Mouse (Mus musculus) lung, postnatal 36 days (tissue): ENCODE results near the gene OR5BS1P.
"Not testable (repeated sequence)": the region's sequence is repeated elsewhere in the genome, so short reads cannot be mapped to it uniquely, and the experiment has no call there.

Source experiments
- DNase-seq: peaks from one replicate; pipeline ENCODE4 v3.0.0; 2022; ENCODE audit warnings: mixed read lengths

The OR5BS1P gene

GRCm38 (mm10) chr15:98469596-98469995 lies at the start of gene OR5BS1P:
Gene OR5BS1P (plus strand): TSS chr15:98469896.
- DNase-seq = no peak

DNA sequence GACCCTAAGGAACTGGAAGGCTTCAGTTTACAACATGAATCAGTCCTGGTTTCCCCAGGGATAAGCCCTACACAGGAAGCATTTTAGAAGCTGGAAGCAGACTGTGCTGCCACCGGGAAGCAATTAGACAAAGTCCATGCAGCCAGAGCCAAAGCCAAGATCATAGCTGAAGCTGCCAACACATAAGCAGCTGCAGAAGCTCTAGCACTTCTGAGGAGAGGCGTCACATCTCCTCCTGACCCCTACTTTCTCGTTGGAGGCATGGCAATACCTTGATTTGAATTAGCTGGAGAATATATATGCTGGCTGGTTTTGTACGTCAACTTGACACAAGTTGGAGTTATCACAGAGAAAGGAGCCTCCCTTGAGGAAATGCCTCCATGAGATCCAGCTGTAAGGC lies 48.8 kb upstream of the OR5BS1P start:
- DNase-seq = no peak

DNA sequence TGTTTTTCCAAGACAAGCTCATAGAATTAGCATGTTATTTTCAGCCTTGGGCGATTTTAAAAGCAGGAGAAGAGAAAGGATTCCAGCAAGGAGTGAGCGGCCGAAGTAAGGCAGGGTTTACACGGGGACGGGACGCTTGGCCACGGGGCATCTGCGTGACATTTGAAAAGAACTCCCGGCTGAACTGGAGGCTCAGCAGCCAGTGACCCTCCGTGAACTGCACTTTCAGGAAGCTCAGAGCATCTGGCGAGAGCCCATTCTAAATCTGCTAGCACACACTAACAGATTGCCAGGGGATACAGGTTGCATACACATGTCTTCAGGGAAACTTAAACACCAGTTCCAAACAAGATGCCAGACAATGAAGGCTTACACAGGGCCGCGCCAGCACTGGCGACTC lies 45.4 kb upstream of the OR5BS1P start:
- DNase-seq = no peak

- no peak for DNase-seq
Measured at GRCm38 (mm10) chr15:98424753-98425152, 44.9 kb upstream of the OR5BS1P start.

- no peak for DNase-seq
Measured at GRCm38 (mm10) chr15:98425188-98425587, 44.5 kb upstream of the OR5BS1P start.

GRCm38 (mm10) chr15:98430925-98431324 lies 38.8 kb upstream of the OR5BS1P start, which contains the start of gene Olfr282:
Gene Olfr282 (plus strand): TSS chr15:98431225.
- not testable (repeated sequence) for DNase-seq

- DNase-seq = no peak
Measured at GRCm38 (mm10) chr15:98444561-98444960, 25.1 kb upstream of the OR5BS1P start.

GRCm38 (mm10) chr15:98448521-98448920 lies 21.2 kb upstream of the OR5BS1P start:
- DNase-seq = peak; percentile 58

DNA sequence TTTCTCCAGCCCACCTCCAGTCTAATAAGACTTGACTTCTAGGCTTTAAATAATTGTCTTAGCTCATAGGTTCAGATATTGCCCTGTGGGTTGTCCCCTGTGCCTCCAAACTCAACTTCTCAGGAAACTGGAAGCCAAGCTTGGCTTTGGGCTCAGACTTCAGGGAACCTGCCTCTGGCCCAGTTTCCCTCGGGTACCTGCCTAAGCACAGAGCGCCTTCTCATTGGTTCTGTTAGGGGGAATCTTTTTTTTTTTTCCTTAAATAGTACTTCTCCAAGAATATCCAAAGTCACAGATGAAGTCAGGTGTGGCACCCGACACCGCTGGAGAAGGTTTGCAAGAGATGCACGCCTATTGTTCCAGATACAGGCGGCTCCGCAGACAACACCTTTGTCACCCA lies 17.4 kb upstream of the OR5BS1P start, which contains the start of gene Olfr281:
Gene Olfr281, plus strand, starts transcription at position 301 of the 400 bp plus-strand sequence.
- DNase-seq = no peak

- no peak for DNase-seq
Measured at GRCm38 (mm10) chr15:98471539-98471938, 1.8 kb downstream of the OR5BS1P start.

- no peak for DNase-seq
Measured at GRCm38 (mm10) chr15:98474958-98475357, 5.3 kb downstream of the OR5BS1P start.

DNA sequence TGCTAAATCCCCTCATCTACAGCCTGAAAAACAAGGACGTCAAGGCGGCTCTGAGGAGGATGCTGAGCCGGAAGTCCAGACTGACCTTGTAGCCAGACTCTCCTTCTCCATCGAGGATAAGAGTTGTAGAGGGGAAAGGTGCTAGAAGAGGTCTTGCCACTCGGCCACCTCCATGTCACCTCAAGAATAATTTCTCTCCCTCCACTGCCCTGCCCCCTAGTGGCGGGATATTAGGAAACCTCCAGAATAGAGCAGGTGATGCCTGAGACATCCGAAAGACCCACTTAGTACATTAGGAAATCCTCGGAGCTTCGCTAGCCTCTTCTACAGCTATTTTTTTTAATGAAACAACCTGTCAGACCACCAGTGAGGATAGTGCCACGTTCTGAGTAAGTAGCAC lies 5.7 kb downstream of the OR5BS1P start:
- DNase-seq = peak; percentile 74

- no peak for DNase-seq
Measured at GRCm38 (mm10) chr15:98476281-98476680, 6.6 kb downstream of the OR5BS1P start.

GRCm38 (mm10) chr15:98479568-98480102 lies 9.9 kb downstream of the OR5BS1P start:
- DNase-seq = no peak

GRCm38 (mm10) chr15:98482701-98483100 lies 13.0 kb downstream of the OR5BS1P start, which contains the start of gene Lalba:
Gene Lalba (minus strand): TSS chr15:98482721.
- no peak for DNase-seq

DNA sequence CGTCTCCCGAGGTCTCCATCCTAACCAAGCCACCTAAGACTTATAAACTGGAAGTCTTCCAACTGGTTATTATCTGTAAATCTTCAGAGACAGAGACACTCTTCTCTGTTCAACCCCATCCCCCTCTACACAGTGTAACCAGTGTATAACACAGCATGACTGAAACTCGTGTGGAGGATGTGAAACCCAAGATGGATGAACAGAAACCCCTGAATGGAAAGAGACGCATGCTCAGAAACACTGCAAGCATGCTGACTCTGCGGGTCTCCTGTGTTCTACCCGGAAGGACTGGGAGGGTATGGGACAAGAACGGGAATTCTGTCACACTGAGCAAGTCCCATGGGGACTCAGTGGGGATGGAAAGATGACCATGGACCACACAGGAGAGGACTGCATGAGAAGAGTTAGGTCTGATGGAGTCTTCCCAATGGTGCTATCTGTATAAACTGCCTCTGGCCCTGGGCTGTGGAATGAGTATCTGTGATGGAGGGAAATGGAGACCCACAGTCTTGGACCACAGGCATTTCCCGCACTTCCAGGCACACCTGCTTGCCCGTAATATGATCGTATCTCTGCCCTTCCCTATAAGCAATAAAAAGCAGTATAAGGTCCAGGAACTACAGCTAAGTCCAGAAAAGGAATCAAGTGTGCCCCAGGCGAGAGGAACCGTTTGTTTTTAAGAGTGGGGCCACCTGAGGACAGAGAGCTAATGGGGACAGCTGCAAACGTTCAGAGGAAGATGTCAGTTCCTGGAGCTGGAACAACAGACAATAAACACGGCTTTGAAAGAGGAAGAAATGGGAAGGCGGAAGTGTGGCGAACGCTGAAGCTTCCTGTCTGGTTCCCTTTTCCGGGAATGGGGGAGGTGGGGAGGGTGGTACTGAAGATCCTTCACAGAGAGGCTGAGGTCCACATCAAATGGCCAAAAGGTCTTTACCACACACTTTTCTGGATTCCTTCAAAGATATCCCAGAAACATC lies 14.5 kb downstream of the OR5BS1P start:
- peak; percentile 74 for DNase-seq

GRCm38 (mm10) chr15:98486433-98487021 lies 16.8 kb downstream of the OR5BS1P start:
- no peak for DNase-seq

GRCm38 (mm10) chr15:98491332-98491731 lies 21.6 kb downstream of the OR5BS1P start:
- peak; percentile 63 for DNase-seq

DNA sequence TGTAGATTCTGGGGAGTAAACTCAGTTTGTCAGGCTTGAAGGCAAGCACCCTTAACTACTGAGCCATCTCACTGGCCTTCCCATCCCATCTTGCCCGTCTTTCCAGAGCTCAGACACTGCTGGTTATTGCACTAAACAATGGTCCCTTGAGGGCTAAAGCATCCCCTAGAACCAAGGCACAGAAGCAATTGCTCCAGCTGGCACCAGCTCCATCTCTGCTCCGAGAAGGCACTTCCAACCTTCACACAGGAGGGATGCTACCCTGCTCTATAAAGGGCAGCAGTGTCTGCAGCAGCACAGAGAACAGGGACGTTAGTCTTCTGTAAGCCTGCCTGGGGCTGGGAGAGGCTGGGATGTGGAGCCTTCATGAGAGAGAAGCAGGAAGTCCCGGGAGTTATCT lies 22.4 kb downstream of the OR5BS1P start, which contains the start of gene Olfr279:
Gene Olfr279, plus strand, starts transcription at position 301 of the 400 bp plus-strand sequence.
- DNase-seq = no peak

DNA sequence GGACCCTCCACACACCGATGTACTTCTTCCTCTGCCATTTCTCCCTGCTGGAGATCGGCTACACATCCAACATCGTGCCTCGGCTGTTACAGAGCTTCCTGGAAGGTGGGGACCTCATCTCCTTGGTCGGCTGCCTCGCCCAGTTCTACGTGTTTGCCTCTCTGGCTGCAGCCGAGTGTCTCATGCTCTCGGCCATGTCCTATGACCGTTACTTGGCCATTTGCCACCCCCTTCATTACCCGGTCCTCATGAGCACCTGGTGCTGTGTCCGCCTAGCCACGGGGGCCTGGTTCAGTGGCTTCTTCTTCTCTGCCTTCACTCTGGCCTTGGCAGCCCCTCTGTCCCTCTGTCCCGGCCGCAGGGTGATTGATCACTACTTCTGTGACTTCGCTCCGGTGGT lies 27.9 kb downstream of the OR5BS1P start:
- DNase-seq = no peak

DNA sequence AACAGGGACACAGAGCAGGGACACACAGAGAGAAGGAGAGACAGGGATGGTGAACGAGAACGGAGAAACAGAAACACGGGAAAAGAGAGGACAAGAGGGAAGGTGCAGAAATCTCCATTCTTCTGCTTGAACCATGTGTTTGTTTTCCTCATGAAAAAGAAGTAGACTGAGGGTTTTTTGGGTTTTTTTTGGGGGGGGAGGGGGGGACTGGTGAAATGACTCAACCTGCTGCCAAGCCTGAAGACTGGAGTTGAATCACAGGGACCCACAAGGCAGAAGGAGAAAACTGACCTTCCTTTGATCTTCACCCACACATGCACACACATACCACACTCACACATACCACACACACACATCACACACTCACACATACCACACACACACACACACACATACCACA lies 33.6 kb downstream of the OR5BS1P start:
- DNase-seq = no peak

- peak; percentile 85 for DNase-seq
Measured at GRCm38 (mm10) chr15:98504514-98504913, 34.8 kb downstream of the OR5BS1P start.

GRCm38 (mm10) chr15:98506253-98506957 lies 36.7 kb downstream of the OR5BS1P start:
- peak; percentile 46 for DNase-seq
